Mouse (Mus musculus): ENCODE data around the gene Furin.
"Not testable (repeated sequence)": the region's sequence is repeated elsewhere in the genome, so short reads cannot be mapped to it uniquely, and the experiment has no call there.

Furin gene

DNA sequence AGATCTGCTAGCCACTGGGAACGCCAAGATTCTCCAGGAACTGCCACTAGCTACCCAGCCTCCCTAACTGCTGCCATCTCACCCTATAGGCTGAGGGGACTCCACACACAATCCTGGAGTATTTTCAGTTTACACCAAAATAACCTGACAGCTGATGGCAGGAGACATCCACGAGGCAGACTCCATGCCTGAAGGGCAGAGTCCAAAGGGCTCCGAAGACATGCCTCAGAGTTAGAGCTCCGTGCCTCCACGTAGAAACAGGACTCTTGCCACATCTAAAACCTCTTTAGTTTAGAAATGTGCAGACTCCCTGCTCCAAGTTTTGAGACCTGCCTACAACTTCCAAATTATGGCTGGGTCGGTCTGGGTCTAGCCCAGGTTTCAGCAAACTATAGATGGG is 4.7 kb downstream of the Furin start:
- DNase-seq = peak; percentile 74 to 77

- DNase-seq = peak; percentile 85
These were observed 5.1 kb downstream of the Furin start for GRCm38 (mm10) chr7:80400099-80400498.

GRCm38 (mm10) chr7:80398654-80399444 is 6.4 kb downstream of the Furin start:
- no peak for DNase-seq

- no peak for DNase-seq
These were observed 7.2 kb downstream of the Furin start for GRCm38 (mm10) chr7:80397986-80398385.

DNA sequence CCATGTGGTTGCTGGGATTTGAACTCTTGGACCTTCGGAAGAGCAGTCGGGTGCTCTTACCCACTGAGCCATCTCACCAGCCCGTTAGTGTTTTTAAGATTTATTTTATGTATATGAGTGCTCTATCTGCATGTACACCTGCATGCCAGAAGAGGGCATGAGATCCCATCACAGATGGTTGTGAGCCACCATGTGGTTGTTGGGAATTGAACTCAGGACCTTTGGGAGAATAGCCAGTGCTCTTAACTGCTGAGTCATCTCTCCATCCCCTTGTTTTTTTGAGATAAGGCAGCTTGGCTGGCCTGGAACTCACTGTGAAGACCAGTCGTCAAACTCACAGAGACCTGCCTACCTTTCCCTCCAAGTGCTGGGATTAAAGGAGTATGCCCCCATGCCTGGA is 8.8 kb downstream of the Furin start:
- DNase-seq = not testable (repeated sequence)

DNA sequence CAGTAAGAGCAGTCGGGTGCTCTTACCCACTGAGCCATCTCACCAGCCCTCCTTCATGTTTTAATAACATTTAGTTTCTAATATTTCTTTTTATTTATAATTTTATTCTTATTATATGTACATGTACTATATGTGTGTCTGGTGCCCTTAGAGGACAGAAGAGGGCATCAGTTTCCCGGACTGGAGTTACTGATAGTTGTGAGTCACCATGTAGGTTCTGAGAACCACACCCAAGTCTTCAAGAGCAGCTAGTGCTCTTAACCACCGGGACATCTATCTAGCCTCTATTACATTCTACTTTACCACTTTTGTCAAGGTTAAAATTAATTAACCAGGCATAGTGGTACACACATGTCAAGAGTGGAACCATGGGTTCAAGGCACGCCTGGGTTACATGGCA is 10.6 kb downstream of the Furin start:
- no peak for DNase-seq

GRCm38 (mm10) chr7:80392119-80392518 is 13.1 kb downstream of the Furin start:
- DNase-seq = no peak

GRCm38 (mm10) chr7:80387633-80388543 is 17.3 kb downstream of the Furin start, which contains the start of gene Fes:
TSS of gene Fes (minus strand) at chr7:80387946.
- DNase-seq = peak; percentile 59

DNA sequence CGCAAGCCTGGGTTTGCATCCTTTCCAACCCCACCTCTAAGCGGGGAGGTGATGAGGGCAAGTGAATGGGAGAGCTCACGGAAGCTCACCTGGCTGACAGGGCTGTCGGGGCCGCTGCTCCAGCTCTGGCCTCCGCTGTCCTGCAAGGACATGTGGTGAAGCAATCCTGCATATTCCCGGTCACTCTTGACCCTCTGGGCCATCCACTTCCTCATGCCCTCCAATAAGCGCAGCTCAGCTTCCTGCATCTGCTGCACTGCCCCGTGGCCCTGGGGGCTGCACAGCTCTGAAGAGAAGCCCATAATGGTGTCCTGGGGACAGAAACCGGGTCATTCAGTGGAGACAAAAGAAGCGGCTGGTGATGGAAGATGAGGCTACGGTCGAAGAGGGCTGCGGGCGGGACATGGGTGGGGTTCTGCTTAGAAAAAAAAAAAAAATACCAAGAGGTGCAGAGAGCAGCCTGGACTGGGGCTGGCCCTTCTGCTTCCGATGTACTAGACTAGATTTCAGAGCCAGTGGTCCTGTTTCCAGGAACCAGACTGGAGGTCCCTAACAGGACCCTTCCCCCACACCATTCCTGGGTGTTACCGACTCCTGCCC is 18.1 kb downstream of the Furin start:
- DNase-seq = no peak

DNA sequence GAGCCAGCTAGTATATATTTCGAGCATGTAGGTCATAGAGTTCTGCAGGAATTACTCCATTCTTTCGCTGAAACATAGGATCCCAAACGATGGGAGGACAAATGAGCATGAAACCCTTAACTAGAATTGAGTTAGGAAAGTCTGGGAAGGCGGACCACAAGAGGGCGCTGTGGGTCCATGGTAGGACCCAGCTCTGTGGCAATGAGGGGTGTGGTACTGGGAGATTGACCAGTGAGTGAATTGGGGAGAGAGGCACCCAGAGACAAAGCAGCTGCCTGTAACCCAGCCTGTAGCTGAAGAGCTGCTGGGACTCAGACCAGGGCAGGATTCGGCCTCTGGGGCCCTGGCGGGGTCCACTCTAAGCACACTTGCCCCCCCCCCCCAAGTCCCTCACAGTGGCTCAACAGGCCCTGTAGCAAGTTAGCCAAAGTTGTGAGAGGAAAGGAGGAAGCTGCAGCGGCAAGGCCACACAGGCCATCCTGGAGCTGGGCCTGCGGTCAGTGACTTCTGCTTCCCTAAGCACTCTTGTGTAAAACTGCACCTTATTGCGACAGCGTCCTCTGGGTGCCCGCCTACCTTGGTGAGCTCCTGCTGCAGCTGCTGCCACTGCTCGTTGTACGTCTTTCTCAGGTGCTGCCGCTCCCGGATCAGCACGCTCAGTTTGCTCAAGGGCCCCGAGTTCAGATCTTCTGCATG is 18.9 kb downstream of the Furin start:
- peak; percentile 75 to 91 for DNase-seq

GRCm38 (mm10) chr7:80382919-80383318 is 22.3 kb downstream of the Furin start:
- no peak for DNase-seq

GRCm38 (mm10) chr7:80379531-80379930 is 25.7 kb downstream of the Furin start:
- DNase-seq = peak in 1 of 2 experiments; percentile 39

GRCm38 (mm10) chr7:80377471-80377870 is 27.8 kb downstream of the Furin start:
- peak; percentile 60 to 87 for DNase-seq

DNA sequence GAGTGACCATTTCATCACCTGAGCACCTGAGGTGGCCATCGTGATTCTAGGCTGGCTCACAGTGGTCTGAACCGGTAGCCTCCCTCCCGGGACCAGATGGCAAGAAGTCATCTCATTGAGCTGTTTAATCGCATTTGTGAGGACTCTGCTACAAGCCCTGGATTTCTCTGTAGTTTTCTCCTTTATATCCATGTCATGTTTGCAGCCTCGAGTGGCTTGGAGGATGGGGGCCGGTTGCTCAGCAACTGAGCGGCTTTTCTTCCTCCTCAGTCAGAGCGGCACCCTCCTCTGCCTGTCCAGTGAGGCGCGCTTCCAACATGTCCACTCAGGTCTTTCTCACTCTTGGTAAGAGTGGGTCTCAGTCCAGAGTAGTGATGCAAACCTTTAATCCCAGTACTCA is 29.0 kb downstream of the Furin start:
- no peak for DNase-seq

DNA sequence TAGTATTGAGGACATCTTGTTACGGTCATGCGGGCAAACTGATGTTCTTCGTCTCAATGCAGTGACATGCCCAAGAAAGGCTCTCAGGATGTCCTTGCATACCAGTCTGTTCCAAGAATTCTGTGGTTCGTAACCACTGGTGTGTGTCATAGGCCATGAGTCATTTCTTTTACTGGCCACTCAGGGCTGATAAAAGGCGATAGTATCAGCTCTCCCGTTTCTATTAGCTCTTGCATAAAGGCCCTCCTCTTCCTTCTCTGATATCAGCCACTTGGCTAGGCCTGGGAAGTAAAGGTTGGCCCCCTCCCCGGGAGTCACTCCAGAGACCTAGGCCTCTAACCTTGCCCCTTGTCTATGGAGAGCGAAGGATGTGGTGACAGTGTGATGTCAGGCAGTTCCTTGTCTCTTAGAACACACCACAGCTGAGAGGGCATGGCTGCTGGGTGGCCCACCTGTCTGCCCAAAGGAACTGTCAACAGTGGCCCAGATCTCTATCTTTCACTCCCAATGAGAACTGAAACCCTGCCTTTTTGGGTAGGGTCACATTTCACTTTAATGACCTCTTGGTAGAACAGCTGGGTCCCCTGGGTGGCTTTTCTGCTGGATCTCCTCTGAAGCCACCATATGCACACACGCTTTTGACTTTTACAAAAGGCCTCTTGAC is 29.7 kb downstream of the Furin start:
- no peak for DNase-seq

DNA sequence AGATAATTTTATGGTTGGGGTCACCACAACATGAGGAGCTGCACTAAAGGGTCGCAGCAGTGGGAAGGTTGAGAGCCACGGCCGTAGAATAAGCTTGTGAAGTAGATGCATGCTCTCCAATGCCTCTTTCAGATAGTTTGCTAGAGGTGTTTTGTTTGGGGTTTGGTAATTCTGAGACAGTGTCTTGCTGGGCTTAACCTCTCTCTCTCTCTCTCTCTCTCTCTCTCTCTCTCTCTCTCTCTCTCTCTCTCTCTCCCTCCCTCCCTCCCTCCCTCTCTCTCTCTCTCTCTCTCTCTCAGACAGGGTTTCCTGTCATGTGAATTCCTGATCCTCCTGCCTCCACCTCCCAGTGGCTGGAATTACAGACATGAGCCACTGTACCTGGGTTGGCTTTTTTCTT is 30.5 kb downstream of the Furin start:
- no peak for DNase-seq

DNA sequence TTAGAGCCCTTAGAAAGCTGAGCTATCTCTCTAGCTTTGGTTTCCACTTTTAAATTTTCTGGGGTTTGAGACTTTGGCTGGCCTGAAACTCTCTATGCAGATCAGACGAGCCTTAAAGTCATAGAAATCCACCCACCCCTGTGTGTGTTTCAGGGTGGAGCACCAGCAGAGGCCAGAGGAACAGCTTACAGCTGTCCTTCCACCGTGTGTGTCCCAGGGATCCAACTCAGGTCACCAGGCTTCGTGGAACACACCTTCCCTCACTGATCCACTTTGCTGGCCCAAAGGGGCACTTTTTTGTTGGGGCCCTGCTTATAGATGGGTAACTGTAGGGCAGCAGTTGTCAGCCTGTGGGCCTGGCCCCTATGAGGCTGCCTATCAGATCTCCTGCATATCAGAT is 31.0 kb downstream of the Furin start:
- no peak for DNase-seq

GRCm38 (mm10) chr7:80373850-80374249 is 31.4 kb downstream of the Furin start:
- no peak for DNase-seq

GRCm38 (mm10) chr7:80373352-80373751 is 31.9 kb downstream of the Furin start:
- DNase-seq = no peak

DNA sequence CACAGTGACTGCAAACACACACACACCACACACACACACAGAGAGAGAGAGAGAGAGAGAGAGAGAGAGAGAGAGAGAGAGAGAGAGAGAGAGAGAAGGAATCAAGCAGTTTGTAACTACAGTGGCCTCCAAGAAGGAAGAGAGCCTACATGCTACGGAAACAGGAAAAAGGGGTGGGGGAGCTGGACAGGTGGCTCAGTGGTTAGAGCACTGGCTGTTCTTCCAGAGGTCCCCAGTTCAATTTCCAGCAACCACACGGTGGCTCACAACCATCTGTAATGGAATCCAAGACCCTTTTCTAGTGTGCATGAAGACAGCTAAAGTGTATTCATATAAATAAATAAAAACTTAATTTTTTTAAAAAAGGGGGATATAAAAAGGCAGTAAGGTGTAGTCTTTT is 32.6 kb downstream of the Furin start:
- no peak for DNase-seq

- no peak for DNase-seq
These were observed 33.1 kb downstream of the Furin start for GRCm38 (mm10) chr7:80372166-80372565.

DNA sequence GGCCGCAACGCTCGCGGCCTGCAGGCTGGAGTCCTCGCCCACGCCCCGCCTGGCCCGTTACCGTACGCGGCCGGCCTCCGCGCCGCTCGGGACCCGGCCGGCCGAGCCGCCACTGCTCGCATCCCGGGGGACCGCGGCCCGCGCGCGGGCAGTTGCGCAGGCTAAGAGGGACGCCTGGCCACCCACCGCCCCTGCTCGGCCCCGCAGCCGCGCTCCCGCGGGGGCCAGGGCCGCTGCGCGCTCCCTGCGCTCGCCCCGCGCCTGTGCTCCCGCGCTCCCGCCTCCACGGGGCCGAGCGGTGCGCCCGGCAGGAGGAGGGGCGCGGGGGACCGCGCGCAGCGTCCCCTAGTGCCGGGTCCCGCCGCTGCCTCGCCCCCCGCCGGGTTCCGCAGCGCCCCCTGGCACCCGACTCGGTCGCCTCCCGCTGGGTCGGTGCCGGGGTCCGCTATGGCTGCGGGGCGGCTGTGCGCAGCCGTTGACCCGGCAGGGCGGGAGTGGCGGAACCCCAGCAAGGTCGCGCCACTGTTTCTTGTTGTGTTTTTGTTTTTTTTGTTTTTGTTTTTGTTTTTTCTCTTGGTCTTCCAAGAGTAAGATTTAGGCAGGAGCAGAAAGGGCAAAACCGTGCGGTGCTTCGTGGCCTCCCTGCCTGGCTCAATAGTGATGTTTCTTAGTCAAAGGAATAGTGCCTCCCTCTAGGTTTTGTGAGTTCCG is 34.0 kb downstream of the Furin start, which contains the start of gene Man2a2:
Man2a2 (minus strand) TSS at position 335 of the 711 bp plus-strand sequence.
- DNase-seq = peak; percentile 52 to 59
